Mouse (Mus musculus) MN1 (cell line): ENCODE results near the gene Lpp.

Experiments used
- DNase-seq: peaks from one replicate; pipeline ENCODE4 v3.0.0-alpha.2; 2016; ENCODE audit warnings: low spot score

The Lpp gene

GRCm38 (mm10) chr16:24501628-24502294, 108.5 kb downstream of the Lpp start:
- DNase-seq, result no peak

GRCm38 (mm10) chr16:24502295-24502823, 109.1 kb downstream of the Lpp start:
- DNase-seq, result no peak

DNA sequence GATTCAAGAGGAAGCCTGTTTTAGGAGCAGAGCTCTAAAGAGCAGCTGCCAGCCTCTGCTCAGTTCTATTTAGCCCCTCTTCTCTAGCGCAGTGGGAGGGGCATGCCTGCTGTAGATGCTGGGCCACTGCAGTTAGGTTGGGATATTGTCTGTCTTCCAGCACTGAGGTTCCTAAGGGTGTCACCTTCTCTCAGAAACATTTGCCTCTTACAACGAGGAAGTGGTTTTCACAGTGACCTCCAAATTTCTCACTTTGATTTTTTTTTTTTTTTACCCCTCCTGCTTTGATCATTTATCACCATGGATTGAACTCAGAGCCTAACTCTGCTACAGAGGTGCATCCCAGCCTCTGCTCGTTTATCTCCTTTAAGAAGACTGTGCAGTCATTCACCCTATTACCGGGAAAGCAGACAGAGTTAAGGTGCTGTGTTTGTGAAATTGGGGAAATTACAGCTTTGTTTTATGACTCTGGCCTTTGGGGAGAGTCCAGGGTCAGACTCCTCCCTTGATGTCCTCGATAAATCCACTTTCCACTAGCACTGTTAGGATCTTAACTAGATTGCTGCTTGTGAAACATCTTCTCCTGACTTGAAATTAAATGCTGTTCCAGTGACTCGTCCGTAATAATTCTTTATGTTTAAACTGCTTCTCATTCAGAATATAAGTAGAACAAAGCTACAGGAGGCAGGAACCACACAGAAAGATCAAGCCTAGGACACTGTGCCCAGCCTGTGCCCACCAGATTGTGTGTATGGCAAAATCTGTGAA, 111.7 kb downstream of the Lpp start:
- DNase-seq, result no peak

- no peak for DNase-seq
Measured at GRCm38 (mm10) chr16:24506237-24506636, 112.9 kb downstream of the Lpp start.

DNA sequence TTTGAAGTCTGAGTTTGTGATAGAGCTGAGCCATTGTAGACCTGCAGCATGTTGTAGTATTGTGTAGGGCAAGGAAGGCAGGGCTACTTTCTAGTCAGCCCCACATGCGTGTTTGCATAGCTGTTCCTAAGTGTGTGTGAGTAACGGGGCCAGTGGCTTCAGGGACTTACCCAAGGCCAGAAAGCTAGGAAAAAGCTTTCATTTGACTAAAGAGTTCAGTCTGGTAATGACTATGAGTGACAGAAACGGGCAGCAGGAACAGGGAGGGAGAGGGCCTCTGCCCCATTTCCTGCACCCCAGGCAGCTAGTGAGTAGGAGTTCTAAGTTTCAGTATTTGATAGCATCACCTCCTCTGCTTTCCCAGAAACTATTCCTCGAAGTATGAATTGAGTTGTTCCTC, 113.4 kb downstream of the Lpp start:
- DNase-seq, result no peak

GRCm38 (mm10) chr16:24507927-24508540, 114.7 kb downstream of the Lpp start:
- no peak for DNase-seq

GRCm38 (mm10) chr16:24509100-24509812, 115.9 kb downstream of the Lpp start:
- DNase-seq, result no peak

GRCm38 (mm10) chr16:24509813-24510166, 116.5 kb downstream of the Lpp start:
- DNase-seq, result no peak

GRCm38 (mm10) chr16:24513228-24513627, 119.9 kb downstream of the Lpp start:
- no peak for DNase-seq

GRCm38 (mm10) chr16:24514802-24515727, 121.8 kb downstream of the Lpp start:
- DNase-seq, result no peak

DNA sequence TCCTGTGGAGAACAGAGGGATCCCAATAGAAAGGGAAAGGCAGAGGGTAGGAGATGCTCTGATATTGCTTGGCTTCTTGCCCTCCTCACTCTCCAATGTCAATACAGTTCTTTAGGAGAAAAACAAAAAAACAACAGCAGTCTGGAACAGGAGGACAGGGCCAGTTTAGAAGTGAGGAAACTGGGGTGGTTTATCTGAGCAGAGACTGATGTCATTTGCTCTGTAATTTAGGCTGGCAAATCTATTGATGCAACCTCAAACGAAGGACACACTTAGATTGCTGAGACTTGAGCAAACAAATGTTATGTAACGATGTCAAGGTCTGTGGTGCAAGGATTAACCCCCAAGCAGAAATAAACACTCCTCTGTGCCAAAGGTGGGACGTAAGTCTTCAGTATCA, 123.7 kb downstream of the Lpp start:
- no peak for DNase-seq

- no peak for DNase-seq
Measured at GRCm38 (mm10) chr16:24517501-24518042, 124.3 kb downstream of the Lpp start.

DNA sequence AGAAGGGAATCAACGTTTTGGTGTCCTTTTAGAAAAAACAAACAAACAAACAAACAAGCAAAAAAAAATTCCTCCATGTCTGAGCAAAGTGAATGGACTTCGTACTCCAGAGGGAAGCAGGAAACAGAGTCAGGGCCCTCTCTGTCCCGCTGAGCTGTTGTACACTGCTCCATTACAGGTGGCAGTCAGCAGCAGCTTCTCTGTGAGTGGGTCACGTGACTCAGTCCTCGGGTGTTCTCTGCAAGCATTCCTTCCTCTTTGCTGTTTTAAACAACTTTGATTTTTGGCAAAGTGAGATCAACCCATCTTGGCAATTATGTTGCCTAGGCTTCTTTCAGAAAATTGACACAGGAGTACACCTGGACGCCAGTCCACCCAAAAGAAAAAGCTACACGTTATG, 125.5 kb downstream of the Lpp start:
- DNase-seq, result no peak

GRCm38 (mm10) chr16:24527219-24527618, 133.9 kb downstream of the Lpp start:
- no peak for DNase-seq

- no peak for DNase-seq
Measured at GRCm38 (mm10) chr16:24531681-24532080, 138.4 kb downstream of the Lpp start.

DNA sequence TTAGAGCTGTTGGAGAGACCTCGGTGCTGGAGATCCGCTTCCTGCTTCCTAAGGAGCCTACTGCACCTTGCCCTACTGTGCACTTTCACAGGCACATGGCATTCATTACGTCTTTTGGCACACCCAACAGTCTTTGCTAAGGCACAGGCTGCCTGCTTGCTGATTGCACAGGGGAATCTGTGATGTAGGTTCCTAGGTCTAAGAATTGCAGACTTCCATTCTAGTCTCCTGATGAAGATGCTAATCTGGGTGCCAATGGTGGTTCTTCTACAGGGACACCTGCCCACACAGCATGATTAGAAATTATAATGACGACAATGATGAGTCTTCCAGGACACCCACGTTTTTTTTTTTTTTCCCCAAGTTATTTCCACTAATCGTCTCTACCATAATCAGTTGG, 141.9 kb downstream of the Lpp start:
- DNase-seq, result no peak

DNA sequence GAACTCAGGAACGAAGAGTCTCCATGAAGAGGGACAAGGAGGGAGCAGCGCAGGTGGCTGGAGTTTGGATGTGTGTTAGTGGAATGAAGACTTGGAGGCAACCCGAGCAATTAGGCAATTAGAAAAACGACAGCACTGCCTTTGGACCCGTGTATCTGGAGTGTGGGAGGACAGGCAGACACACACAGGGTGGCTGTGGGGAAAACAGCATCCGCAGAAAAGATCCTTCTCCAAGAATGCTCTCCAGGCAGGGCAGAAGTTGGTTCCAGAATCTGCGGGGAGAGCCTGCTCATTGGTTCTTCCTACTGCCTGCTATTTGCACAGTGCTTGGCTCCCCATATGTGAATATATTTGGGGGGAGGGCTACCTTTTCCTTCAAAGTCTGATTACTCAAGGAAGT, 143.0 kb downstream of the Lpp start:
- DNase-seq, result no peak

- DNase-seq, result no peak
Measured at GRCm38 (mm10) chr16:24539003-24539402, 145.7 kb downstream of the Lpp start.

GRCm38 (mm10) chr16:24542864-24543263, 149.6 kb downstream of the Lpp start:
- DNase-seq, result no peak

DNA sequence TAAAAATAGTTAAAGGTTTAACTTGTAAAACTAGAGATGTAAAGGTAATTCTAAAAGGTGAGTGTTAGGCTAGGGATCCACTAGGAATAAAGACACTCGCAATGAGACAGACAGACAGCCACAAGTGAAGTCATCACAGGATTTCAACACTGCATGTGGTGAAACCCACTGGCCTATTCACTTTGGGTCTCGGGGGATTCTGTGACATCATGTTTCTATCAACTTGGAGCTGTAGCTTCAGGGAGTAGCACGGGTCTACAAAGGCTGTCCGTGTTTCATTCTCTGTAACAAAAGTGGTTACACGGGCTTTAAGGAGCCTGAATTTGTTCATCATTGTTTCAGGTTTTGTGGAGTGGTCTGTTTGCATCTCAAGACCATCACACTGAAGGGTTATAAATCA, 152.1 kb downstream of the Lpp start:
- no peak for DNase-seq

DNA sequence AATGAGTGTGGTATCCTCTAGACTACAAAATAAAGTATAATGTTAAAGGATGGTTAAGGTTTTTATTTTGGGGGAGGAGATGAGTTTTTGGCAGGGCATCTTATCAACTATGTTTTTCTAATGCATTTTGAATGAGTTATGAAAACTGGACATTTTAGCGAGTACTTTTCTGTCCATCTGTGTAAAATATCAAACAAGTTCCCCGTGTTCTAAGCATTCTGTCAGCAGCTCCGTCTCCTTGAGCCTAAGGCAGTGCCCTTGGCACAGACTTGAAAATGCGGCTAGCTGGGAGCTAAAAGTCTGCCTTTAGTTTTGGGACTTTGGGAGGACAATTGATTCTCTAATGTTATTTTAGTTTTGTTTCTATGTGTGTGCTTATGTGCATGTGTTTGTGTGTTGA, 165.2 kb downstream of the Lpp start:
- DNase-seq, result no peak
